Mouse (Mus musculus): ENCODE data around the gene Vti1a.

Vti1a gene

GRCm38 (mm10) chr19:55585270-55586224 lies 269.5 kb downstream of the Vti1a start:
- no peak for DNase-seq (ENCODE audit: low spot score in 2 of 2)

DNA sequence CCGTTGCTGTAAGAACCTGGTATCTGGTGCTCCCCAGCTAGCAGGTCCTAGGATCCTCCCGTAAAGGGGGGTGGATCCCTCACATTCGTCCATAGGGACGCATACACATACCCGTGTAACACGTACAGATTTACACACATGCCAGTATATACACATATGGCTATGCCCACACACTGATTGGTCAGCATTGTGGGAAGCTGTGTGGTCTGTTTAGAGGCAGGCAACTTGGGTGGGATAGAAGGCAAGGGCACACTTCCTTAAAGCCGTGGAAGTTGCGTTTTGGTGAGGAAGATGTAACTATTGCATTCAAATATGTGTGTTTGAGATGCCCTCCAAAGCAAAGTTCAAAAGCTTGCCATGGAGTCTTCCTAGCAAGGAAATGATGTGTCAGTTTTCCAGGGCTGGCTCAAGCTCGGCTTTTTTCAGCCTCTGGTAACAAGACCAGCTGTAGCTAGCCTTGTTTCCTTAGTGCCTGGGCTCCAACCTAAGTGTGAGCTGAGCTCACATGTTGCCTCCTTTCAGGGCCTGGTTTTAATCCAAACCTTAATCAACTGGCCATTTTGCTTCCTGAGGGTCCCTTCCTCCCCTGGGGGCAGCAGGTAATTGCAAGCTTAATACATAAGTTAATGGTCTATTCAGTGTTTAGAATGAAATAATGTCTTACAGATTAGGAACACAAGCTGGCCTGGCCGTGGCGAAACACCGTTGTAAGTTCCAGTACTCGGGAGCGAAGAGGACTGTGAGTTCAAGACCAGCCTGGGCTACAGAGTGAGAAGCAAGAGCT lies 271.7 kb downstream of the Vti1a start:
- DNase-seq (ENCODE audit: low spot score in 2 of 2): no peak

DNA sequence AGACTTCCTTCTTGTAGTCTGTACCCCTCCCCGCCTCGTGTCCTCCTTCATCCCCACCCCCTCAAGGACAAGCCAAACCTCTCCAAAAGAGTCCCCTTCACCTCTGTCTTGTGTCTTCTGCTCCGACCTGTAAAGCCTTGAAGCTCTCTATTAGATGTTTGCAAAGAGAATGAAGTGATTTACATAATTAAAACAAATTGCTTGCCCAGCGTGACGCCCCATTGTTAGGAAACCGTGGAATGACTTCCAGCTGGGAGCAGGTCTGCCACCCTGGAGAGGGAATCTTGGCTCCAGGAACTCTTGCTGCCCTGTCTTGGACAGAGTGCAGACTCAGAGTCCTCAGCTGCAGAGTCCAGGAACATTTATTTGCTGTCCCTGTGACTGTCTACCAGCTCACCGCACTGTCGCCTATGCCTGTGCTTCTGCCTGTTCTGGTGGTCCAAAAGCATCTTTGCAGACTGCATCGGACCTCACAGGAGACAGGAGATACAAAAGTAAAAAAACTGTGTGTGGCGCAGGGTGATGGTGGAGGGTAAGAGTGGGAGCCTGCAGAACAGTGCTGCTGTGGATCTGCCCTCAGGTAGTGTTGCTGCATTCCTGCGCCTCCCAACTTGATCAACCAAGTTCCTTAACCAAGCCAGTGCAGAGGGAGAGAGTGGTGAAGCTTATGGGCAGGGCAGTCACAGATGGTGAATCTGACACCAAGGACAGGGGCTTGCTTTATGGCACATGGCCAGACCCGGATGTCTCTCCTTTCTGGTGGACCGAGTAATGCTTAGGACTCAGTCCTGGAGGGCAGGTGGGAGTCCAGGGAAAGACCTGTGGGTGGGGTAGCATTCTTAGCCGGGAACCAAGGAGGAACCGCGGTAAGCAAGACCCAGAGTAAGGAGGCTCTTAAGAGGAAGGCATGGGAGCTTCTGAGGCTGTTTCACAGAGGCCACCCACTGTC lies 273.1 kb downstream of the Vti1a start:
- no peak for DNase-seq (ENCODE audit: low spot score in 2 of 2)

DNA sequence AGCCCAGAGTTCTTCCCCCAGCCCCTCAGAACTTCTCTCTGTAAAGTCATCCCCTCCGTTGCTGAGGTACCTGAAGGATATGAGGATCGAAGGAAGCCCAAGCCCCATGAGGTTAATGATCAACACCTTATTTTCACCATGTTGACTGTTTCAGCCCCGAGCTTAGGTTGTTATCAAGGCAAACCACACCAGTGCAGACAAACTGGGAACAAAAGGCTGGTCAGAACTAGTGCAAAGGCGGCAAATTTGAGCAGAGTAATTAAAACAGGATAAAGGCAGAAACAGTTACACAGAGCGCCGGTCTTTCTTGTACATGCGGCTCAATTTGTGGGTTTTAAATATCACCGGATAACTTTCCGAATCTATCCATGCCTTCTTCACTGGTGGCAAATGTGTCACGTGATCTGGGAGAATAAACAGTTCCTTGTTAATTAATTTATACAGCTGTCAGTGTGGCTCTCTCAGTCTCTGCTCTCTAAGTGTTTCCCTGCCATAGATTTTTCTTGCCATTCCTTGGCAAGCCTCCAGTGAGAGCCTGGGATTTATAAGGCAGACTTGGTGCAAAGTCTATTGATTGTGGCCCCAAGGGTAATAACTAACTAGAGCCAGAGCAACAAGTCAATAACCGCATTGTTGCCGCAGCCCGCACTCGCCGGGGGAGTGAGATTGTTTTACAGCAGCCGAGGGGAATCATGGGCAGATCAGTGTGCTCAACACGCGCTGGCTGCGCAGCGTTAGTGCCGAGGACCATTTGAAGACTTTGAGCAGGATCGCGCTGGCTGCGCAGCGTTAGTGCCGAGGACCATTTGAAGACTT lies 277.0 kb downstream of the Vti1a start:
- DNase-seq (ENCODE audit: low spot score in 2 of 2): no peak

DNA sequence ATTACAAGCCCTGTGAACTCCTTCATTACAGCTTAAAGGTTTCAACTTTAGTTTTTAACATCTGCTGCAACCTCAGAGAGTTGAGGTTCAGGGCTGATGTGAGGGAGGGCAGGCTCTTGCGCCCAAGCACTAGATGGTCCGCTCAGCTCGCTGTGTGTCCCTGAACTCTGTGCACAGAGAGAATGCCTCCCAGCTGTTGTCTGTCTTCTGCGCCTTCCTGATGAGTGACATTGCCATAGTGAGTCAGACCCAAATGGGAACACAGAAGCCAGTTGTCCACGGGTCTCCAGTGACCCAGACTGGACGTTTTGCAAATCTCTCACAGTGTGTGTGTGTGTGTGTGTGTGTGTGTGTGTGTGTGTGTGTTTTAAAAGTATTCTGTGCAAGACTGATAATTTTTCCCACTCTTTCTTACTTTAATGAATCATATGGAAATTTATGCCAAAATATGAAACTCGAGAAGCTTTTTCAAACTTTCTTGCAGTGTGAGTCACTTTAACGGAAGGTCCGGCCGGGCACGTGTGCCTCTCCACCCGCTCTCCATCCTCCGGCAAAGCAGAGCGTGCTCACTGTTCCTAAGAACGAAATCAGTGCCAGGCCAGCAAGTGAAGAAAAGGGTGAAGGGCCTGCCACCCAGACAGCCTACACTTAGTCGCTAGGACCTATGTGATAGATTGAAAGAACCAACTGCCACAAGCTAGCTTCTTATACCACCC lies 277.8 kb downstream of the Vti1a start:
- DNase-seq (ENCODE audit: low spot score in 2 of 2): no peak

DNA sequence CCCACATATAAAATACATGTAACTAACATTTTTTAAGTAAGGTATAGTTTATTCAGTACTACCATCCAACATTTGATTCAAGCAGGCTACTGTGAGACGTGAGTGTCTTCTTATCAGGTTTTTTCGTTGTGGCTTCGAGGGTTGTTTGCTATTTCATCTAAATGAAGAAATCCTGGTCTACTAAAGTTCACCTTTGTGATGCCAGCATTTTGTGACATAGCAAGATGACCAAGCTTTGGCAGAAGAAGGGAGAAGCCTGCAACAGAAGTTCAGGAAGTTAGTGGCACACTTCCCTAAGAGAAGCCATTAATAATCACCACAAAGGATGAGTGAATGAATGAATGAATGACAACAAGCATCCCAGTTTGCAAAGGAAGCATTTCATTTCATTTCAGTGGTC lies 278.4 kb downstream of the Vti1a start:
- DNase-seq (ENCODE audit: low spot score in 2 of 2): no peak

DNA sequence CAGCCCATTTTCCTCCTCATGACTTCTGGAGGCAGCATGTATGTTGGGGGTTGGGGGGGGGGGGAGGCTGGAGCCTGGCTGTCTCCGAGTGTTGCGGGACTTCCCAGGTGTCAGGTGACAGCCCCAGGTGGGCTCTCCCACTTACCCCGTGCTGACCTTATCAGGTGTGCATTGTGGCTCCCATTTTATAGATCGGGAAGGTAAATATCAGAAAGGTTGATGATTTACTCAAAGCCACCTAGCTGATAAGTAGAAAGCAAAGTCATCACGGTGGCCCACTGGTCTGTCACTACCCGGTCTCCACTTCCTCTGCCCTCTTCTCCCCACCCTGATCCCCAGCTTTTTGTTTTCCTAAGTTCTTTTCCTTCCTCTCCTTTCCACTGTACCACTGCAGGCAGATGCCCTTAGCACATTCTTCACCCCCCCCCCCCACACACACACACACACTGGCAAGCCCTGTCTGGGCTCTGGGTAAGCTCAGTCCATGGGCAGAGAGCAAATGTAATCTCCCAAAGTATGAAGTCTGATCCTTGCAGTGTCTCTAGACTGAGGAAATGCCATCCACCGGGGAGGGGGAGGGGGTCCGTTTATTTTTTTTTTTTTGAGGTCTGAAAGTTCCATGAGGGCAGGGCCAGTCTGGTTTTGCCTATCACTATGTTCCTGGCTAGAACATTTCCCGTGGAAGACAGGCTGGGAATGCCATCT lies 280.0 kb downstream of the Vti1a start:
- DNase-seq (ENCODE audit: low spot score in 2 of 2): no peak

DNA sequence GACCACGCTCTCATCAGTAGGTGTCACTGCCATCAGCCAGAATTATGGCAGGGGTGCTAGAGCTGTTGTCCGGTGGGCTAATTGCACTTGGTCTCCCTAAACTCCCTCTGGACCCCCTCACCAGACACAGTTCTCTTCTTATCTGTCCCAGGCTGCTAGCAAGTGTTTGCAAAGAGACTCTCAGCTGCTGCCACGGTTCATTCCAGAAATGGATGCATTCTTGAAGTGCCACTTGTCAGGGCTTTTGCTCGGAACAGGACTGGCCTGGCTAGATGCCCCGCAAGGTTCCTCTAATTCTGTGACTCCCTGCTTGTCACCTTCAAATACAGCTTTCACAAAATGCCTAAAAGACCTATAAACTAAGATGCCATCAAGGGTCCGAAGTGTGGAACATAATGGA lies 280.7 kb downstream of the Vti1a start:
- DNase-seq (ENCODE audit: low spot score in 2 of 2): no peak

GRCm38 (mm10) chr19:55597296-55597695 lies 281.2 kb downstream of the Vti1a start:
- DNase-seq (ENCODE audit: low spot score in 2 of 2): no peak

GRCm38 (mm10) chr19:55597951-55598350 lies 281.9 kb downstream of the Vti1a start:
- no peak for DNase-seq (ENCODE audit: low spot score in 2 of 2)

DNA sequence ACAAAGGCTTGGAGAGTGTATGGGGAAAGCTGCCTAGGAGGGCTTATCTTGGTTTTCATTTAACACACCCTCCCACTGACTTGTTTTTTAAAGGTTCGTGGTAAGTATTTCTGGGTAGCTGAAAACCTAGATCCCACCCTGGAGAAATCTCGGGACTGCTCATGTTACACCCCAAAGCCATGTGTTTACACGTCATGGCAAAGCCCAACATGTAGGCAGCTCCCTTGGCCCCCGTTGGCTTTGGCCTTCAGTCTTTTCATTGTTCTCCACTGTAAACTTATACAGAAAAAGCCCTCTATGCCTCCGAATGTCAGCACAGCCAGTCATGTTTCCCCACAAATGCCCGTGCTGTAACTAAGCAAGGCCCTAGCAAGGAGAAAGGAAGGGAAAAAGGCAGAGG lies 283.0 kb downstream of the Vti1a start:
- DNase-seq (ENCODE audit: low spot score in 2 of 2): no peak

GRCm38 (mm10) chr19:55607725-55608124 lies 291.6 kb downstream of the Vti1a start:
- DNase-seq (ENCODE audit: low spot score in 2 of 2): no peak

- no peak for DNase-seq (ENCODE audit: low spot score in 2 of 2)
These were observed 292.8 kb downstream of the Vti1a start for GRCm38 (mm10) chr19:55608858-55609375.

- DNase-seq (ENCODE audit: low spot score in 2 of 2): no peak
These were observed 293.7 kb downstream of the Vti1a start for GRCm38 (mm10) chr19:55609806-55610205.

- no peak for DNase-seq (ENCODE audit: low spot score in 2 of 2)
These were observed 299.6 kb downstream of the Vti1a start for GRCm38 (mm10) chr19:55615743-55616142.

- no peak for DNase-seq (ENCODE audit: low spot score in 2 of 2)
These were observed 300.2 kb downstream of the Vti1a start for GRCm38 (mm10) chr19:55616276-55616675.

- no peak for DNase-seq (ENCODE audit: low spot score in 2 of 2)
These were observed 300.8 kb downstream of the Vti1a start for GRCm38 (mm10) chr19:55616937-55617336.

- DNase-seq (ENCODE audit: low spot score in 2 of 2): no peak
These were observed 302.5 kb downstream of the Vti1a start for GRCm38 (mm10) chr19:55618546-55618945.

DNA sequence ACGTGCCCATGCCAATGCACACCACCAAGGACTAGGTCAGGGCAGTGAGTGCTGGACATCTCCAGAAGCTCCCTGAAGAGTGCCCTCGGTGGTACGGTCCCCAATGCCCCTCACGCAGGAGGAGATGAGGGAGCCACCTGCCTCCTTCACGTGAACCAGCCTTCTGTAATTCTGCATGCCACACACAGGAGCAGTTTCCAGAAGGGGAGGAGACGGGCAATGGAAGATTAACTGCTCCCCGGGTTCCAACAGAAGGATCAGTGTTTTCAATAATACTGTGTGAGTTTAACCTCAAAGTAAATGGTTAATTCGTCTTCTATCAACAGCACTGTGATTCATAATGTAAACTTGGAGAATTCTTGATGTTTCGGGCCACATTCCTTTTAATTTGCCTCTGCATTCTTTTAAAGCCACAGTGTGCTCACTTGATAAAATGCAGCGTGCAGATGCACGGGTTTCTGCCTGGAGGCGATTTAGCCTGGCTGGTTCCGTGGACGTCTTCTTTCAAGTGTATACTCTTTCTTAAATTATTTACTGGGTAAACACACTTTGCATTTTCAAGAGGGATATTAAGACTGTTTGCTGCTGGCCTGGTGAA lies 304.4 kb downstream of the Vti1a start:
- no peak for DNase-seq (ENCODE audit: low spot score in 2 of 2)
